Mouse (Mus musculus) ovary, adult 10 weeks (tissue): ENCODE measurements around the gene Dek. TPM values are rescaled to one million over a fixed set of nuclear protein-coding genes. Genes with fewer than 3 reads are reported as not detected.

Experiments used
- polyA plus RNA-seq: library from polyadenylated mRNA; stranded (reverse); fragments of 350-450 nt; fragmentation: Illumina TruSeq; extraction: RNeasy Lipid Tissue Mini Kit (QIAGEN cat#74804); gene quantifications from one replicate; pipeline ENCODE4 v1.2.3, GENCODE M21; 2014

The Dek gene
- polyA plus RNA-seq, result 626 TPM

GRCm38 (mm10) chr13:47105711-47106579, at the start of gene Dek:
Gene Dek (minus strand): TSS chr13:47106201.

GRCm38 (mm10) chr13:47122537-47123430, 16.8 kb upstream of the Dek start, which contains the start of gene Rnf144b:
Gene Rnf144b (plus strand): TSS chr13:47122656.

GRCm38 (mm10) chr13:47044617-47044947, 61.4 kb downstream of the Dek start, which contains the start of gene Tpmt:
Gene Tpmt (minus strand): TSS chr13:47044737.

GRCm38 (mm10) chr13:47043030-47043680, 62.8 kb downstream of the Dek start, which contains the start of gene Kdm1b:
Gene Kdm1b (plus strand): TSS chr13:47043499.

Other genes with a start within 250 kb of the Dek start
- gene Kif13a, start 176.3 kb downstream of the Dek start, polyA plus RNA-seq, result 17.1 TPM
- gene Nhlrc1, start 91.4 kb downstream of the Dek start, polyA plus RNA-seq, result 9.9 TPM
- 90.8 TPM for gene Kdm1b, start 62.7 kb downstream of the Dek start, polyA plus RNA-seq
- gene Tpmt, start 61.5 kb downstream of the Dek start, polyA plus RNA-seq, result 38.1 TPM
- gene Rnf144b, start 16.5 kb upstream of the Dek start, polyA plus RNA-seq, result 34.8 TPM